Mouse (Mus musculus) layer of hippocampus, postnatal 25 days (tissue): ENCODE data around the gene Dera. TPM values are rescaled to one million over a fixed set of nuclear protein-coding genes. Genes with fewer than 3 reads are reported as not detected.

ENCODE experiments used
- DNase-seq, 2 experiments: peaks; one replicate each; pipeline ENCODE4 v3.0.0; 2022; ENCODE audit warnings: mixed read lengths in 2 of 2, low spot score in 1 of 2; ENCODE audit errors: extremely low spot score in 1 of 2
- total RNA-seq, 2 experiments: library from RNA; stranded (reverse); gene quantifications; 2 replicates each; pipeline ENCODE4 v1.2.3; 2021

Dera gene
- total RNA-seq, 2 experiments from 2014 or later: 4.8 to 5.3 TPM

DNA sequence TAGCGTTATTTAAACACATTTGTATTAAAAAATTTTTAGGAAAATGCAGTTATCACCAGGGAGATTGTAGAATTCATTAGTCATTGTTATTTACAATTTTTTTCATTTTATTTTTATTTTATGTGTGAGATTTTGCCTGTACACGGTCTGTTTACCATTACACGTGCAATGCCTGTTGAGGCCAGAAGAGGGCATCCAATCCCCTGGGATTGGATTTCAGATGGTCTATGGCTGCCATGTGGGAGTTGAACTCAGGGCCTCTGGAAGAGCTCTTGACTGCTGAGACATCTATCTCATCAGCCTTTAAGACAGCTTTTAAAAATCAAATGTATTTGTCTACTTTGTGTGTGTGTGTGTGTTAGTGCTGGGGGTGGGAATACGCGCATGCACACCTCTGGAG is 2.0 kb downstream of the Dera start:
- DNase-seq: peak in 1 of 2 experiments; percentile 61

GRCm38 (mm10) chr6:137757891-137758290 is 3.5 kb downstream of the Dera start:
- no peak for DNase-seq

GRCm38 (mm10) chr6:137759681-137760080 is 5.3 kb downstream of the Dera start:
- no peak for DNase-seq

- DNase-seq: peak in 1 of 2 experiments; percentile 15
These were observed 6.6 kb downstream of the Dera start for GRCm38 (mm10) chr6:137760966-137761365.

DNA sequence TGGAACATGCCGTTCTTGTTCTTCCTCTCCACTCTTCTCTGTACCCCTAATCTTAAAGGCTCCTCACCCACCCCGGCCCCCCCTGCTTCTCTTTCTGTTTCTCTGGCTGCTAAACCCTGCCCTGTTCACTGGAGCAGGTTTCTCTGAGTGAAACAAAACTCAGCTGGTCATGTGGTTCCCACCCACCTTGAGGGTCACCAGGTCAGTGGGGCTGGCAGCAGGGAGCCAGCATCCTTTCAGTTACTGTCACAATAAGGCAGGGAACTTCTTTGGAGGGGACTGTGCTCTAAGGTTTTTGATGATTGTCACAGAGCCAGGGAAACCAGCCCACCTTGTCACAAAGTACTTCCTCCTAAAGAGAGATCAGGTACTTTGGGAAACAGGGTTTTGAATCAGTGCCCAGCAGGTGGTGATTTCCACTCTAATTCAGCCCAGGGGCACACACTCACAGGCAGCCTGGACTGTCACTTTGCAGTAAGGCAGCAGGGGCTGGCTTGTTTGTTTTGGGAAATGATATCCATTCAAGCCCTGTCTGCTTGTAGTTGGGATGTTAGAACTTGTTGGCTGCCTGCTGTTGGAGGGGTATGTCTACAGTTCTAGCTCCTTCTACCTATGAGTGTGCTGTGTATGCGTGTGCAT is 10.3 kb downstream of the Dera start:
- DNase-seq: no peak

DNA sequence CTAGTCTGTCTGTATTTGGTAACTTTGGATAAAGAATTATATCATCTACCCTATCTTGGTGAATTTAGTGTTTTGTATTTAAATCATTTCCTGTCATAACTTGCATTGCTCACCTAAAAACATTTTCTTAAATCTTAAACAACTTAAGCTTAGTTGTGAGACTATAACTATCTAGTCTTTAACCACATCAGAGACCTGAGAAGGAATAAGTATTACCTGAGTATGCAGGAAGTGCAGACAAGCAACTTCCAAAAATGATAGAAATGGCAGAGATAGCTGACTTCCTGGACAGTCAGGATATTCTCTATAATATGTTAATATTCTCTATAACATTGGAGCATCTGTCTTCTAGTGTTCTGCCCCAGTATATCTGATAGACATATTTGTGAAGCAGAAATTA is 11.8 kb downstream of the Dera start:
- DNase-seq: no peak

GRCm38 (mm10) chr6:137771621-137772250 is 17.4 kb downstream of the Dera start:
- DNase-seq: no peak

DNA sequence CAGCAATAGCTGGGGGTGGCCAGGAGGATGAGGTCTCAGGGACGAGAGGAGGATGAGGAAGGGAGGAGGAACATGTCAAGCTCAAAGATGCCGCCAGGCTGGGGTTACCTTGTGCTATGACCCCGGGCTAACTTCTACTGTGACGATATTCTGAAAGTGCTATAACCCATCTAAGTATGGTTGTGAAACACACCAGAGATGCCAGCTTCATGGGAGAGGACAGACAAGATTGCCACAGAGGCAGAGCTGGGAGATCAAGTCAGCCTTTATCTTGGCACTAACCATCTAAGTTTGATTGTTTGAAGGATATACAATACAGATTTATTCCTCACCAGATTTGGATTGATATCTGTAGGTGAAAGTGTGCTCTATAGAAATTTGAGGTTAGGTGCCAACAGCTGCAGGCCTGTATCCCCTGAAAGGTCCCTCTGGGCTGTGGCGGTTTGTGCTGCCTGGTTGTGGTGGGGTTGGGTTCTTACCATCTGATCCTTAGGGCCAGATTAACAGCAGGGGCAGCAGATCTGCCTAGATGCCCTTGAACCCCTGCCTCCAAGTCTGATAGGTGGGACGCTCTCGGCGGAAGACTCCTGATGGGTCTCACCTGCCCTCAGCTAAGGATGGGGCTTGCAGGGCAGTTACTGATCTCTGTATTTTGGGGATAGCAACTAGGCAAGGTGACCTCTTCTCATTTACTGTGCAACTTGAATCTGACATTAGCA is 18.7 kb downstream of the Dera start:
- DNase-seq: no peak

DNA sequence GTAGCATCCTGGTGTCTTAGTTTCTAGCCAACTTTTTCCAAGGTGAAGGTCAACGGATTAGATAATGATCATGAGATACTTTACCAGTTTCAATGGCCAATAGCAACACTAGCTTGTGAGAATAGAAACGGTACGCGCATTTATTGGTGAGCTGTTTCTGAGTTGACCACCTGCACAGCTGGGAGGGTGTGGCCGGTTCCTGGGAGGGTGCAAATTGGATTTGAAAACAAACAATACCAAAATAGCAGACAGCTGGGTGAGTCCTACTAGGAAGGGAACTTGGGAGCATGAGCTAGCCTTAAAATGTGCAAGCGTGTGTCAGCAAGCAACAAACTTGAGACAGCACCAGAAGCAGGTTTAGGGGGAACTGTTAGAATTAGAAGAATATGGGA is 19.3 kb downstream of the Dera start:
- no peak for DNase-seq

GRCm38 (mm10) chr6:137774166-137774565 is 19.8 kb downstream of the Dera start:
- no peak for DNase-seq

DNA sequence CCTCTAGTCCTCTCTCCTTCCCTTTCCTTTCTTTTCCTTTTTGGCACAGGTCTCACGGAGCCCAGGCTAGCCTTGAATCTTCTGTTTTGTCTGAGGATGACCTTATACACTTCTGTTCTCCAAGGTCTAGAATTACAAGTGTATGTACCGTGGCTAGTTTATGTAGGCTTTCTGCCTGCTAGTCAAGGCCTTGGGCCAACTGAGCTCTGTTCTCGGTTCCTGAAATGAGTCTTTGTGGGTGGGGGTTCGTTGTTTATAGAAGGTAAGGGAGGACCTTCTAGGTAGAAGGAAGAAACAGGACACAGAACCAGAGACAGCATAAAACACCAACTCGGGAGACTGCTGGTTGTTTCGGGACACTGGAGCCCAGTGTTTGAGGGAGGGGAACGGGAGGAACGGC is 20.8 kb downstream of the Dera start:
- no peak for DNase-seq

- no peak for DNase-seq
These were observed 22.6 kb downstream of the Dera start for GRCm38 (mm10) chr6:137776981-137777380.

GRCm38 (mm10) chr6:137783899-137784637 is 29.7 kb downstream of the Dera start:
- no peak for DNase-seq

DNA sequence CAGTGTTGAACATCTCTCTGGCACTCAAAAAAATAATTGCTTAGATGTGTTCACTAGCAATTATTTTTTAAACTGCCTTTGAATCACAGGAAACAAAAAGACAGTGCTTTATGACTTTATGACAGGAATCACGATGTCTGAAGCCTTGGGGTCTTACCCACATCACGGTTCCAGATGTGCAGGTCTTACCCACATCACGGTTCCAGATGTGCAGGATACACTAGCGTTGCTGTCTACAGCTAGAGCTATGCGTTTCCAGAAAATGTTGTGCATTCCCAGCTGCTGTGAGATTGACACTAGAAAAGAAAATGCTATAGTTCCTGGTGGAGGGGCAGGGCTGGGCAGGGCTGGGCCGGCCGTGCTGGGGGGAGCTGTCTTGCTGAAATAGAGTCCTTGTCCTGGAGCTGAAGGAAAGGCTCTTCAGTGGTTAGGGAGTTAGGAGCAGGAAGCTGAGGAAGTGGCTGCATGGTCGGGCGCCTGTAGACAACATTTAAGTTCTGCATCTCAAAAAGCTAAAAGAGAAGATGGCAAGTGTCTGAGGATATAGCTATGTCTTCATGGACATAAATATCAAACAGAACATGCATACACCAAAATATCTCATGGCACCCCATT is 34.7 kb downstream of the Dera start:
- no peak for DNase-seq

DNA sequence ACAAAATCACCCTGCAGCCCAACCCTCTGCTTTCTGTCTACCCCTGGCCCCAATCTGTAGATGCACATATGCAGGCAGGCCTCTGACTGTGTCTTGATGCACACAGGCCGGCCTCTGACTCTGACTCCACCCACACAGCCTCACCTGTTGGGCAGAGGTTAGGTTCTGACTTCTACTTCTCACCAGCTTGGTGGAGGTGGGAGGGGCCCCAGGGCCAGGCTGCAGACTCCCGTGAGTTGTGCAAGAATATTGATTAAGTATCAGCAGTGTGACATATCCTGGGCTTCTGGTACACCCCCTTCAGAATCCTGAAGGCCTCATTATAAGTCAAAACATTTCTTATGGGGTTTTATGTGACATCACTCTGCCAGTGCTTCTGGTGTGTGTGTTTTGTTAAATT is 35.3 kb downstream of the Dera start:
- DNase-seq: no peak

- no peak for DNase-seq
These were observed 41.1 kb downstream of the Dera start for GRCm38 (mm10) chr6:137795494-137795893.

DNA sequence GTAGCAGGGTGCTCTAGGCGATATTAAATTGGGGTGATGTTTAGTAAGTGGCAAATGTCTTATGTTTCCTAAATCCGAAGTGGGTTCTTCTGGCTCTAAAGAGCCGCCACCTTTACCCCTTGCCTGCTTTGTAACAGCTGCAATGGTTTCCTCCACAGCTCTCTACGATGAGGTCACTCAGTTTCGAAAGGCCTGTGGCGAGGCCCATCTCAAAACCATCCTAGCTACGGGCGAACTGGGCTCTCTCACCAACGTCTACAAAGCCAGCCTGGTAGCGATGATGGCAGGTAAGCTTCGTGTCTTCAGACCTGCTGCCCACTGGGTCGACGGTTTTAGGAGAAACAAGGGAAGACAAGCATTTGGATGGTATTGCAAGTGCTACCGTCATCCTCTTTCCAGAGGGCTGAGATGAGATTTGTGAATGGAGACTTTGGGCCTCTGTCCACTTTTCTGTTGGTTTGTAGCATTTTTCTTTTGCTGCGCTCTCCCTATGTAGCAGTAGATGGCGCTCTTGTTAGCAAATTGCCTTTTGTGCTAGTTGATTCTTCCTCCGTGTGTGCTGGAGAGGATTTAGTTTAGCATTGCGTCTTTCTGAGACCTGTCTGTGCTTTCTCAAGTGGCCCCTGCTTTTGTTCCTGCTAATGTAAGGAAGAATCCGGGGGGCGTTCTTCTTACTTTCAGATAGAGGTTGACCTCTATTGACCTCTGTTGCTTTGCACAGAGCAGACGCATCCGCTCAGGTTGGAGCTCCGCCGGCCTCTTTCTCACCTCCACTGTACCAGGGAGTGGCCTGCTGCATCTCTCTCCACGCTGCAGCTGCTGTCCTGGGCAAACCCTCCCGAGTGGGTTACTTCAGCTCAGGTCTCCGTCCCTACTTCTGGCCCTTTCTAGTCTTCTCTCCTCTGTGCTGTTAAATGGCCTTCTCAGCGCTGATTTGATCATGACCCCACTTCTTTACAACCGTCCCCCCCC is 42.5 kb downstream of the Dera start:
- DNase-seq: peak in 1 of 2 experiments; percentile 24

DNA sequence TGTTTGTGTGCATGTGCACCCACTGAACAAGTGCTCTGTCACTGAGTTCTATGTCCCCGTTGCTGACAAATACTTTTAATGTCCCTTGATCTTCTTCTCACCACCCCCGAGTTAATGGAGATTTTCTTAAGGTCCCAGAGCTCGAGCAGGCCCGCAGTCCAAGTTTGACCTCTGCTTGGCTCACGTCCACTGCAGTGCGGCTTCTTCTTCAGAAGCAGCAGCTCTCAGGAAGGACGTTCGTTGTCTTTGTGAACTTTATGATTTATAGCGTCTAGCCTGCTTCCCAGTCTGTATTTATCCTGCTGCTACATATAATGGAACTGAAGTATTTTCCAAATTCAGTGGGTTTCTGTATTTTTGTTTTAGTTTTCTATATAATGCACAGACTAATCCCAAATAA is 44.9 kb downstream of the Dera start:
- DNase-seq: no peak

- no peak for DNase-seq
These were observed 49.2 kb downstream of the Dera start for GRCm38 (mm10) chr6:137803456-137804005.
